Mouse (Mus musculus) G1E (cell line): ENCODE data around the gene Mllt11. TPM values are rescaled to one million over a fixed set of nuclear protein-coding genes. Genes with fewer than 3 reads are reported as not detected.

ENCODE experiments used
- ATAC-seq: 2 replicates; pipeline ENCODE4 v1.8.0; 2016; ENCODE audit warnings: mild to moderate bottlenecking; ENCODE audit not compliant: insufficient number of reproducible peaks, poor library complexity, low FRiP score, severe bottlenecking; ENCODE audit errors: extremely low read depth
- DNase-seq: peaks from one replicate; pipeline ENCODE4 v3.0.0; 2012; ENCODE audit warnings: low spot score
- H3K27me3 ChIP-seq: 2 replicates; pipeline ENCODE4 v1.6.1; 2012; ENCODE audit warnings: mild to moderate bottlenecking, low read length, inconsistent platforms; ENCODE audit not compliant: insufficient read depth
- H3K36me3 ChIP-seq: replicated peaks from 2 replicates; pipeline ENCODE3; 2012; ENCODE audit warnings: mild to moderate bottlenecking, inconsistent platforms
- H3K4me1 ChIP-seq: 2 replicates; pipeline ENCODE4 v1.6.1; 2012; ENCODE audit warnings: low read depth, low read length, inconsistent platforms, mixed read lengths; ENCODE audit not compliant: insufficient read depth
- H3K4me3 ChIP-seq: 2 replicates; pipeline ENCODE4 v1.5.1; 2012; ENCODE audit warnings: low read depth, mild to moderate bottlenecking, inconsistent platforms, low read length, moderate library complexity, mixed read lengths
- H3K9me3 ChIP-seq: replicated peaks from 2 replicates; pipeline ENCODE4 v1.6.1; 2012; ENCODE audit warnings: inconsistent platforms
- CTCF ChIP-seq: IDR thresholded peaks from 2 replicates; pipeline ENCODE4 v1.5.1; 2012; ENCODE audit warnings: low read depth, low read length, inconsistent platforms, mixed read lengths
- GATA1 ChIP-seq: IDR thresholded peaks from 2 replicates; pipeline ENCODE4 v1.6.1; 2012; ENCODE audit warnings: borderline replicate concordance, low read length, inconsistent platforms, mixed read lengths
- GATA2 ChIP-seq: IDR thresholded peaks from 2 replicates; pipeline ENCODE4 v1.6.1; 2012; ENCODE audit warnings: low read depth, low read length, inconsistent platforms, borderline replicate concordance
- POLR2AphosphoS5 ChIP-seq: IDR thresholded peaks from 2 replicates; pipeline ENCODE4 v1.6.1; 2012; ENCODE audit warnings: low read depth, low read length, inconsistent platforms; ENCODE audit not compliant: insufficient replicate concordance
- TAL1 ChIP-seq: conservative IDR thresholded peaks from 2 replicates; pipeline ENCODE4 v1.6.1; 2012; ENCODE audit warnings: low read depth, low read length, inconsistent platforms, mixed read lengths
- polyA plus RNA-seq: library from polyadenylated mRNA; stranded (reverse); fragments of >175 nt; gene quantifications from 2 replicates; pipeline ENCODE4 v1.2.3, GENCODE M21; 2012
- total RNA-seq, 2 experiments: library from RNA; stranded (forward) in 1 of 2; stranded (reverse) in 1 of 2; fragments of 200-1000 nt in 1 of 2; fragments of >200 nt in 1 of 2; fragmentation: Nextera tagmentation in 1 of 2; gene quantifications; 2 replicates each; pipeline ENCODE4 v1.2.3; 2014 to 2017

Gene Mllt11
- total and polyA plus RNA-seq, 3 experiments, result 4.1 to 10.4 (median 7.7) TPM

GRCm38 (mm10) chr3:95176500-95176899 is 55.5 kb downstream of the Mllt11 start:
- Histone ChIP-seq H3K27me3 (peaks cover 27% of the 10 kb centered on the region), H3K9me3 (peaks cover 22% of the 10 kb centered on the region), H3K4me1 (peaks cover 4% of the 10 kb centered on the region; the same call in 1 of the 2 replicates), H3K36me3 (peaks cover 13% of the 10 kb centered on the region), H3K4me3 (no peak overlapping the region)
- ATAC-seq (no peak), DNase-seq (no peak)
- TF ChIP-seq POLR2AphosphoS5 (no peak), GATA2 (no peak), TAL1 (no peak), CTCF (no peak), GATA1 (no peak)

- no peaks in the 10 kb centered on the region for H3K36me3 ChIP-seq
- peak; percentile 75 for TF ChIP-seq CTCF
- no peak for TF ChIP-seq POLR2AphosphoS5
- DNase-seq, result no peak
- H3K9me3 ChIP-seq, result peaks cover 22% of the 10 kb centered on the region
- peaks cover 48% of the 10 kb centered on the region for H3K27me3 ChIP-seq
- no peak overlapping the region for H3K4me3 ChIP-seq
- H3K4me1 ChIP-seq, result peaks cover 9% of the 10 kb centered on the region
- no peak for ATAC-seq
Measured at GRCm38 (mm10) chr3:95174011-95174592, 57.9 kb downstream of the Mllt11 start.

- H3K27me3 ChIP-seq, result peaks cover 55% of the 10 kb centered on the region
- H3K4me3 ChIP-seq, result no peak overlapping the region
- TF ChIP-seq GATA2 (no peak), TAL1 (no peak), POLR2AphosphoS5 (no peak), CTCF (no peak), GATA1 (no peak)
- ATAC-seq (no peak), DNase-seq (no peak)
- peaks cover 22% of the 10 kb centered on the region for H3K9me3 ChIP-seq
- no peaks in the 10 kb centered on the region for H3K36me3 ChIP-seq
- peaks cover 11% of the 10 kb centered on the region for H3K4me1 ChIP-seq
Measured at GRCm38 (mm10) chr3:95173256-95173949, 58.6 kb downstream of the Mllt11 start.

GRCm38 (mm10) chr3:95172526-95173255 is 59.3 kb downstream of the Mllt11 start:
- H3K4me3 ChIP-seq, result no peak overlapping the region
- H3K9me3 ChIP-seq, result peaks cover 22% of the 10 kb centered on the region
- H3K27me3 ChIP-seq, result peaks cover 62% of the 10 kb centered on the region
- peaks cover 16% of the 10 kb centered on the region for H3K4me1 ChIP-seq
- no peak for DNase-seq
- TF ChIP-seq GATA2 (no peak), POLR2AphosphoS5 (no peak), TAL1 (no peak), CTCF (no peak), GATA1 (no peak)
- ATAC-seq, result no peak
- H3K36me3 ChIP-seq, result no peaks in the 10 kb centered on the region

- Histone ChIP-seq H3K9me3 (peaks cover 22% of the 10 kb centered on the region), H3K36me3 (no peaks in the 10 kb centered on the region), H3K4me3 (no peak overlapping the region), H3K4me1 (peaks cover 16% of the 10 kb centered on the region), H3K27me3 (peaks cover 61% of the 10 kb centered on the region)
- DNase-seq (no peak), ATAC-seq (no peak)
- TF ChIP-seq POLR2AphosphoS5, result no peak
- no peak for TF ChIP-seq TAL1
- no peak for TF ChIP-seq CTCF
- TF ChIP-seq GATA1, result no peak
- TF ChIP-seq GATA2, result no peak
Measured at GRCm38 (mm10) chr3:95171105-95171504, 60.9 kb downstream of the Mllt11 start.

- Histone ChIP-seq H3K27me3 (peaks cover 68% of the 10 kb centered on the region), H3K4me3 (no peak overlapping the region), H3K4me1 (peaks cover 18% of the 10 kb centered on the region), H3K9me3 (peaks cover 22% of the 10 kb centered on the region), H3K36me3 (no peaks in the 10 kb centered on the region)
- DNase-seq (no peak), ATAC-seq (no peak)
- TF ChIP-seq POLR2AphosphoS5 (no peak), GATA2 (no peak), TAL1 (no peak), CTCF (no peak)
Measured at GRCm38 (mm10) chr3:95169996-95170395, 62.0 kb downstream of the Mllt11 start.

Other genes with a start within 250 kb of the Mllt11 start
- gene Zfp687, start 216.7 kb downstream of the Mllt11 start, total RNA-seq (2014; fragmentation: Nextera tagmentation), result 44.7 and 52.9 TPM in 2 replicates
- gene Zfp687, start 216.7 kb downstream of the Mllt11 start, total RNA-seq (2017), result 22.4 and 27.5 TPM in 2 replicates
- gene Zfp687, start 216.7 kb downstream of the Mllt11 start, polyA plus RNA-seq, result 64.0 and 72.5 TPM in 2 replicates
- 92.0 and 92.7 TPM in 2 replicates for gene Psmd4, start 189.6 kb downstream of the Mllt11 start, total RNA-seq (2014; fragmentation: Nextera tagmentation)
- gene Psmd4, start 189.6 kb downstream of the Mllt11 start, total RNA-seq (2017), result 374 and 411 TPM in 2 replicates
- gene Psmd4, start 189.6 kb downstream of the Mllt11 start, polyA plus RNA-seq, result 108 and 177 TPM in 2 replicates
- 67.5 and 67.6 TPM in 2 replicates for gene Pip5k1a, start 125.2 kb downstream of the Mllt11 start, total RNA-seq (2014; fragmentation: Nextera tagmentation)
- gene Pip5k1a, start 125.2 kb downstream of the Mllt11 start, total RNA-seq (2017), result 39.3 and 40.1 TPM in 2 replicates
- 21.9 and 30.0 TPM in 2 replicates for gene Pip5k1a, start 125.2 kb downstream of the Mllt11 start, polyA plus RNA-seq
- gene Vps72, start 121.1 kb downstream of the Mllt11 start, total RNA-seq (2014; fragmentation: Nextera tagmentation), result 108 and 120 TPM in 2 replicates
- gene Vps72, start 121.1 kb downstream of the Mllt11 start, total RNA-seq (2017), result 96.2 and 146 TPM in 2 replicates
- 274 and 307 TPM in 2 replicates for gene Vps72, start 121.1 kb downstream of the Mllt11 start, polyA plus RNA-seq
- gene Tmod4, start 107.7 kb downstream of the Mllt11 start, total RNA-seq (2014; fragmentation: Nextera tagmentation), result 9.9 and 11.7 TPM in 2 replicates
- 3.3 and 4.5 TPM in 2 replicates for gene Tmod4, start 107.7 kb downstream of the Mllt11 start, total RNA-seq (2017)
- gene Tmod4, start 107.7 kb downstream of the Mllt11 start, polyA plus RNA-seq, result 0.17 and 0.22 TPM in 2 replicates
- 85.9 and 107 TPM in 2 replicates for gene Scnm1, start 98.2 kb downstream of the Mllt11 start, total RNA-seq (2014; fragmentation: Nextera tagmentation)
- gene Scnm1, start 98.2 kb downstream of the Mllt11 start, total RNA-seq (2017), result 76.8 and 81.5 TPM in 2 replicates
- gene Scnm1, start 98.2 kb downstream of the Mllt11 start, polyA plus RNA-seq, result 7.1 and 8.2 TPM in 2 replicates
- 5.9 and 7.0 TPM in 2 replicates for gene Lysmd1, start 98.1 kb downstream of the Mllt11 start, total RNA-seq (2014; fragmentation: Nextera tagmentation)
- gene Lysmd1, start 98.1 kb downstream of the Mllt11 start, total RNA-seq (2017), result 10.7 and 11.1 TPM in 2 replicates
- gene Lysmd1, start 98.1 kb downstream of the Mllt11 start, polyA plus RNA-seq, result 5.6 and 7.4 TPM in 2 replicates
- gene Tnfaip8l2, start 89.8 kb downstream of the Mllt11 start, total RNA-seq (2014; fragmentation: Nextera tagmentation), result not detected in 2 replicates
- gene Tnfaip8l2, start 89.8 kb downstream of the Mllt11 start, total RNA-seq (2017), result 0.16 TPM in 1 of 2 replicates, not detected in the other
- gene Tnfaip8l2, start 89.8 kb downstream of the Mllt11 start, polyA plus RNA-seq, result not detected in 2 replicates
- 1.9 and 3.4 TPM in 2 replicates for gene Sema6c, start 71.7 kb downstream of the Mllt11 start, total RNA-seq (2014; fragmentation: Nextera tagmentation)
- 0.52 and 0.71 TPM in 2 replicates for gene Sema6c, start 71.7 kb downstream of the Mllt11 start, total RNA-seq (2017)
- gene Sema6c, start 71.7 kb downstream of the Mllt11 start, polyA plus RNA-seq, result 1.6 and 1.8 TPM in 2 replicates
- gene Gabpb2, start 14.3 kb downstream of the Mllt11 start, total RNA-seq (2014; fragmentation: Nextera tagmentation), result 62.8 and 72.3 TPM in 2 replicates
- gene Gabpb2, start 14.3 kb downstream of the Mllt11 start, total RNA-seq (2017), result 91.7 and 110 TPM in 2 replicates
- gene Gabpb2, start 14.3 kb downstream of the Mllt11 start, polyA plus RNA-seq, result 3.9 and 6.2 TPM in 2 replicates
- gene Cdc42se1, start 3.4 kb downstream of the Mllt11 start, total RNA-seq (2014; fragmentation: Nextera tagmentation), result 105 and 109 TPM in 2 replicates
- 88.3 and 91.8 TPM in 2 replicates for gene Cdc42se1, start 3.4 kb downstream of the Mllt11 start, total RNA-seq (2017)
- gene Cdc42se1, start 3.4 kb downstream of the Mllt11 start, polyA plus RNA-seq, result 128 and 150 TPM in 2 replicates
- 0.78 TPM in 1 of 2 replicates, not detected in the other for gene Gm128, start 9.4 kb upstream of the Mllt11 start, total RNA-seq (2014; fragmentation: Nextera tagmentation)
- gene Gm128, start 9.4 kb upstream of the Mllt11 start, total RNA-seq (2017), result 0.12 TPM in 1 of 2 replicates, not detected in the other
- gene Gm128, start 9.4 kb upstream of the Mllt11 start, polyA plus RNA-seq, result not detected in 2 replicates
- not detected in 2 replicates for gene Bnipl, start 19.0 kb upstream of the Mllt11 start, total RNA-seq (2014; fragmentation: Nextera tagmentation)
- gene Bnipl, start 19.0 kb upstream of the Mllt11 start, total RNA-seq (2017), result 0.35 TPM in 1 of 2 replicates, not detected in the other
- gene Bnipl, start 19.0 kb upstream of the Mllt11 start, polyA plus RNA-seq, result 0.03 and 0.12 TPM in 2 replicates
- 49.1 and 49.7 TPM in 2 replicates for gene Mindy1, start 49.2 kb upstream of the Mllt11 start, total RNA-seq (2014; fragmentation: Nextera tagmentation)
- 31.4 and 36.0 TPM in 2 replicates for gene Mindy1, start 49.2 kb upstream of the Mllt11 start, total RNA-seq (2017)
- gene Mindy1, start 49.2 kb upstream of the Mllt11 start, polyA plus RNA-seq, result 77.5 and 97.0 TPM in 2 replicates
- gene Prune1, start 49.9 kb upstream of the Mllt11 start, total RNA-seq (2014; fragmentation: Nextera tagmentation), result 32.3 and 33.5 TPM in 2 replicates
- 14.7 and 15.1 TPM in 2 replicates for gene Prune1, start 49.9 kb upstream of the Mllt11 start, total RNA-seq (2017)
- gene Prune1, start 49.9 kb upstream of the Mllt11 start, polyA plus RNA-seq, result 3.8 and 4.8 TPM in 2 replicates
- 15.2 and 29.8 TPM in 2 replicates for gene Anxa9, start 75.0 kb upstream of the Mllt11 start, total RNA-seq (2014; fragmentation: Nextera tagmentation)
- gene Anxa9, start 75.0 kb upstream of the Mllt11 start, total RNA-seq (2017), result 9.4 and 10.3 TPM in 2 replicates
- 1.1 and 1.4 TPM in 2 replicates for gene Anxa9, start 75.0 kb upstream of the Mllt11 start, polyA plus RNA-seq
- 284 and 285 TPM in 2 replicates for gene Cers2, start 82.6 kb upstream of the Mllt11 start, total RNA-seq (2014; fragmentation: Nextera tagmentation)
- gene Cers2, start 82.6 kb upstream of the Mllt11 start, total RNA-seq (2017), result 197 and 249 TPM in 2 replicates
- gene Cers2, start 82.6 kb upstream of the Mllt11 start, polyA plus RNA-seq, result 459 and 654 TPM in 2 replicates
- gene Setdb1, start 125.0 kb upstream of the Mllt11 start, total RNA-seq (2014; fragmentation: Nextera tagmentation), result 157 and 159 TPM in 2 replicates
- 120 and 128 TPM in 2 replicates for gene Setdb1, start 125.0 kb upstream of the Mllt11 start, total RNA-seq (2017)
- gene Setdb1, start 125.0 kb upstream of the Mllt11 start, polyA plus RNA-seq, result 66.1 and 72.8 TPM in 2 replicates
- gene 4930558C23Rik, start 170.7 kb upstream of the Mllt11 start, total RNA-seq (2014; fragmentation: Nextera tagmentation), result not detected in 2 replicates
- gene 4930558C23Rik, start 170.7 kb upstream of the Mllt11 start, total RNA-seq (2017), result not detected in 2 replicates
- gene 4930558C23Rik, start 170.7 kb upstream of the Mllt11 start, polyA plus RNA-seq, result not detected in 2 replicates
- gene Arnt, start 202.2 kb upstream of the Mllt11 start, total RNA-seq (2014; fragmentation: Nextera tagmentation), result 164 and 171 TPM in 2 replicates
- gene Arnt, start 202.2 kb upstream of the Mllt11 start, total RNA-seq (2017), result 37.6 and 41.6 TPM in 2 replicates
- 53.0 and 53.5 TPM in 2 replicates for gene Arnt, start 202.2 kb upstream of the Mllt11 start, polyA plus RNA-seq